Mouse (Mus musculus) liver, embryonic 16.5 days (tissue): ENCODE data around the gene Vps51. TPM values are rescaled to one million over a fixed set of nuclear protein-coding genes. Genes with fewer than 3 reads are reported as not detected.

ENCODE experiments used
- ATAC-seq: fragments of 200-750 bp; cut with Nextera tagmentation; 2 replicates; pipeline ENCODE4 v1.8.0; 2017; ENCODE audit warnings: low read depth, mild to moderate bottlenecking, moderate number of reproducible peaks, moderate library complexity
- H3K27ac ChIP-seq: fragments of 300-500 bp; sonication (generic); 2 replicates; pipeline ENCODE4 v1.5.1; 2014; ENCODE audit warnings: mild to moderate bottlenecking, low read length
- H3K27me3 ChIP-seq: fragments of 300-500 bp; sonication (generic); 2 replicates; pipeline ENCODE4 v1.6.1; 2014; ENCODE audit warnings: low read depth, low read length, mixed read lengths; ENCODE audit not compliant: control insufficient read depth, insufficient read depth
- H3K36me3 ChIP-seq: fragments of 300-500 bp; sonication (generic); 2 replicates; pipeline ENCODE4 v1.6.1; 2014; ENCODE audit warnings: mild to moderate bottlenecking; ENCODE audit not compliant: control insufficient read depth, insufficient read depth
- H3K4me1 ChIP-seq: fragments of 300-500 bp; sonication (generic); 2 replicates; pipeline ENCODE4 v1.6.1; 2014; ENCODE audit warnings: low read depth, low read length, mixed read lengths; ENCODE audit not compliant: control insufficient read depth
- H3K4me2 ChIP-seq: fragments of 300-500 bp; sonication (generic); 2 replicates; pipeline ENCODE4 v1.6.1; 2014; ENCODE audit warnings: low read depth, low read length, mixed read lengths
- H3K4me3 ChIP-seq: fragments of 300-500 bp; sonication (generic); 2 replicates; pipeline ENCODE4 v1.5.1; 2014; ENCODE audit warnings: low read depth, mild to moderate bottlenecking, low read length
- H3K9ac ChIP-seq: fragments of 300-500 bp; sonication (generic); 2 replicates; pipeline ENCODE4 v1.6.1; 2014; ENCODE audit warnings: low read depth, low read length
- H3K9me3 ChIP-seq: fragments of 300-500 bp; sonication (generic); replicated peaks from 2 replicates; pipeline ENCODE4 v1.6.1; 2016; ENCODE audit warnings: low read length; ENCODE audit not compliant: control insufficient read depth
- WGBS: fragments of 180-500 bp; shearing (Covaris S2); extraction: QIAGEN DNeasy Blood & Tissue Kit; methylation state at CpG from one replicate; pipeline ENCODE4 v1.1.7; 2014; ENCODE audit not compliant: insufficient replicate concordance; 5-methylcytosine and 5-hydroxymethylcytosine counted together
- polyA plus RNA-seq: library from polyadenylated mRNA; unstranded; fragments of >200 nt; fragmentation: Nextera tagmentation; extraction: Ambion mirVana; gene quantifications from 2 replicates; pipeline ENCODE4 v1.2.1, GENCODE M21; 2015

Gene Vps51
- polyA plus RNA-seq, 1 experiment from 2014 or later: 28.9 TPM

DNA sequence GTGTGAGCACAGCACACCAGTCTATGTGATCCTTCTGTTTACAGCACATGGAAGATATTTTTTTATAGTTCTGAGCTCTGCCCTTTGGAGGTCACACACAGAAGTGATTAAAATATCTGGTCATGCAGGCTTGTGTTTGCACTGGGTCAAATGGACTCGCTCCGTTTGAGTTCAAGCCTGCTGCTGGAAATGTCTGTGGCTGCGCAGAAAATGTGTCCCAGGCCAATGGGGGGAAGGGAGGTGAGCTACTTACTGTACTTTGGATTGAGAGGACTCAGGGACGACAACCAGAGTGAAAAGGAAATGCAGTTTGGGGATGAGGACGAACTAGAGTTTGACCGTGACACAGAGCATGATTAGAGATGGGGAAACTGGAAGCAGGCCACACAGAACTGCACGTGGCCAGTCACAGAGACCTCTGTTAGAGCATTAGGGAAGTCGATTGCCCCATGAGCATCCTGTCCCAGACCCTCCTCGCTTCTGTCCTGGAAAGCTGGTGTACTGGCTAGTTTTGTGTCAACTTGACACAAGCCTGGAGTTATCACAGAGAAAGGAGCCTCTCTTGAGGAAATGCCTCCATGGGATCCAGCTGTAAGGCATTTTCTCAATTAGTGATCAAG lies 41.0 kb downstream of the Vps51 start:
- Histone ChIP-seq H3K9ac (no peak overlapping the region), H3K4me3 (no peak overlapping the region), H3K4me1 (peaks cover 2% of the 10 kb centered on the region; the same call in 1 of the 2 replicates), H3K36me3 (no peaks in the 10 kb centered on the region), H3K27me3 (no peaks in the 10 kb centered on the region), H3K4me2 (no peak overlapping the region), H3K9me3 (no peaks in the 10 kb centered on the region), H3K27ac (no peak overlapping the region)
- peak; percentile 27; the same call in 1 of the 2 replicates for ATAC-seq
- WGBS: 39% methylated on average over 9 of the region's 9 CpGs

GRCm38 (mm10) chr19:6030520-6031280 lies 46.3 kb downstream of the Vps51 start:
- Histone ChIP-seq H3K36me3 (no peaks in the 10 kb centered on the region), H3K4me1 (peaks cover under 1% of the 10 kb centered on the region; the same call in 1 of the 2 replicates), H3K9me3 (no peaks in the 10 kb centered on the region), H3K4me2 (no peak overlapping the region), H3K27me3 (no peaks in the 10 kb centered on the region), H3K27ac (no peak overlapping the region), H3K4me3 (no peak overlapping the region), H3K9ac (no peak overlapping the region)
- 52% methylated on average over 12 of the region's 14 CpGs for WGBS
- ATAC-seq: no peak

DNA sequence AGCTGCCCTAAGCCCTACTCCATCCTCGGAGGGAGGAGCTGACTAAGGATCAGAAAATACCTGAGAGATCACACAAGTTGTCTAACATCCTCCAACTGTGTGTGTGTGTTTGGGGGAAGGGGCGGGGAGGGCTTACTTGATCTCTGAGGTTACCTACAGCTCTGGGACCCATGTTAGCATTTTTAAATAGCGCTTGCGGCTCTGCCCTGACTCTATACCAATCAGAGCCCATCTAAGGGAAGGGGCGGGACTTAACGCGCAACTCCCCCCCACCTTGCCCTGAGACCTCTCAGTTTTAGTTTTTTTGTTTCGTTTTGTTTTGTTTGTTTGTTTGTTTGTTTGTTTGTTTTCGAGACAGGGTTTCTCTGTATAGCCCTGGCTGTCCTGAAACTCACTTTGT lies 47.6 kb downstream of the Vps51 start:
- no peak overlapping the region for H3K4me2 ChIP-seq
- no peak overlapping the region for H3K27ac ChIP-seq
- H3K27me3 ChIP-seq: no peaks in the 10 kb centered on the region
- H3K4me1 ChIP-seq: no peaks in the 10 kb centered on the region
- no peaks in the 10 kb centered on the region for H3K36me3 ChIP-seq
- H3K9me3 ChIP-seq: no peaks in the 10 kb centered on the region
- H3K9ac ChIP-seq: no peak overlapping the region
- no peak for ATAC-seq
- WGBS: 68% methylated on average over 9 of the region's 9 CpGs
- no peak overlapping the region for H3K4me3 ChIP-seq

GRCm38 (mm10) chr19:6028991-6029390 lies 48.0 kb downstream of the Vps51 start:
- no peak overlapping the region for H3K9ac ChIP-seq
- 61% methylated on average over 6 of the region's 6 CpGs for whole genome bisulfite sequencing
- no peaks in the 10 kb centered on the region for H3K27me3 ChIP-seq
- no peaks in the 10 kb centered on the region for H3K36me3 ChIP-seq
- ATAC-seq: no peak
- no peak overlapping the region for H3K27ac ChIP-seq
- no peaks in the 10 kb centered on the region for H3K9me3 ChIP-seq
- no peak overlapping the region for H3K4me3 ChIP-seq
- no peaks in the 10 kb centered on the region for H3K4me1 ChIP-seq
- no peak overlapping the region for H3K4me2 ChIP-seq

DNA sequence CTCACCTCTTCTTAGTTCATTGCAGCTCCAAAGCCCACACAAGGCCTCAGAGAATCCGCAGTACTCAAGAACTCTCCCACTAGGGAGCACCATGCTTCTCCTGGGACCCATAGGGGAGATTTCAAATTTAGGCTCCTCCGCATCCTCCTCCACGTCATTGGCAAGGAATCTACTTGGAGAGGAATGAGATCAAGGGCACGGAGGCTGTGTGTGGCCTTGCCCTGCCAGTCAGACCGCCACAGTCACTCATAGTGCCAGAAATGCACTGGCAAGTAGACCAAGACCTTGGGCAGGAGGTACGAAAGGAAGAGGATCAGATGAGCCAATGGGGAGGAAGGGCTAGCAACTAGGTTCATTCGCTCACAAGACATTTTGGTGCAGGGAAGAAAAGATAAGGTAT lies 53.1 kb downstream of the Vps51 start:
- Histone ChIP-seq H3K9ac (no peak overlapping the region), H3K4me3 (no peak overlapping the region), H3K27ac (no peak overlapping the region), H3K4me1 (peaks cover 1% of the 10 kb centered on the region), H3K4me2 (no peak overlapping the region), H3K9me3 (no peaks in the 10 kb centered on the region), H3K27me3 (no peaks in the 10 kb centered on the region), H3K36me3 (no peaks in the 10 kb centered on the region)
- ATAC-seq: no peak
- WGBS: 68% methylated on average over 7 of the region's 7 CpGs

- Histone ChIP-seq H3K27ac (no peak overlapping the region), H3K27me3 (no peaks in the 10 kb centered on the region), H3K4me2 (no peak overlapping the region), H3K9ac (no peak overlapping the region), H3K36me3 (no peaks in the 10 kb centered on the region), H3K4me1 (peaks cover 10% of the 10 kb centered on the region), H3K4me3 (no peak overlapping the region), H3K9me3 (no peaks in the 10 kb centered on the region)
- WGBS: 67% methylated on average over 8 of the region's 8 CpGs
- no peak for ATAC-seq
Observed at GRCm38 (mm10) chr19:6023059-6023458, 54.0 kb downstream of the Vps51 start.

- no peak overlapping the region for H3K4me3 ChIP-seq
- ATAC-seq: no peak
- H3K36me3 ChIP-seq: no peaks in the 10 kb centered on the region
- no peaks in the 10 kb centered on the region for H3K27me3 ChIP-seq
- H3K4me2 ChIP-seq: no peak overlapping the region
- no peak overlapping the region for H3K27ac ChIP-seq
- no peaks in the 10 kb centered on the region for H3K9me3 ChIP-seq
- H3K4me1 ChIP-seq: peaks cover 31% of the 10 kb centered on the region
- 38% methylated on average over 3 of the region's 3 CpGs for WGBS
- no peak overlapping the region for H3K9ac ChIP-seq
Observed at GRCm38 (mm10) chr19:6020276-6020675, 56.8 kb downstream of the Vps51 start.

DNA sequence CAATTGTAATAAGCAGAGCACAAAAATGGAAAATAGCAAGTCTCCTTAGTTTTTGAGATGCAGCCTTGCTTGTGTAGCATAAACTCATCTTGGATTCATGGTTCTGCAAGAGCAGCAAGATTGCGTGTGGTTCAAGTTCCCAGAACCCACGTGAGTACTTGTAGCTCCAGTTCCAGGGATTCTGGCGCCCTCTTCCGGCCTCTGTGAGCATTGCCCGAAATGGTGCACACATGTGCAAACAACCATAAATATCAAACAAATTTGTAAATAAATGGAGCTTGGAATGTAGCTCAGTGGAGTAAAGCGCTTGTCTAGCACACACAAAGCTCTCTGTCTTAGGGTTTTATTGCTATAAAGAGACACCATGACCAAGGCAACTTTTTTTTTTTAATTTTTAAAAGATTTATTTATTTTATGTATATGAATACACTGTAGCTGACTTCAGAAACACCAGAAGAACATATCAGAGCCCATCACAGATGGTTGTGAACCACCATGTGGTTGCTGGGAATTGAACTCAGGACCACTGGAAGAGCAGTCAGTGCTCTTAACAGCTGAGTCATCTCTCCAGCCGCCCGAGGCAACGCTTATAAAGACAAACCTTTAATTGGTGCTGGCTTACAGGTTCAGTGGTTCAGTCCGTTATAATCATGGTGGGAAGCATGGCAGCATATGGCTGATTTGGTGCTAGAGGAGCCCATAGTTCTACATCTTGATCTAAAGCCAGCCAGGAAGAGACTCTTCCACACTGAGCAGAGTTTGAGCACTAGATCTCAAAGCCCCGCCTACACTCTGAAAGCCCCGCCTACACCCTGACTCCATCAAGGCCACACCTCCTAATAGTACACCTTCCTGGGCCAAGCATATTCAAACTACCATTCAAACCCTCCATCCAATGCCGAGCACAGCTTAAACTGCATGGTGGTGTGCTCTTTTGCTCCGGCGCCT lies 58.6 kb downstream of the Vps51 start:
- Histone ChIP-seq H3K4me1 (peaks cover 46% of the 10 kb centered on the region), H3K27me3 (no peaks in the 10 kb centered on the region), H3K9ac (peak overlapping the region; percentile 52), H3K36me3 (no peaks in the 10 kb centered on the region), H3K9me3 (no peaks in the 10 kb centered on the region), H3K4me2 (peak overlapping the region; percentile 51), H3K27ac (peak overlapping the region; percentile 74), H3K4me3 (peak overlapping the region; percentile 42)
- ATAC-seq: peak; percentile 41
- WGBS: 22% methylated on average over 15 of the region's 15 CpGs
